Mouse (Mus musculus): ENCODE measurements around the gene Rabggta. TPM values are rescaled to one million over a fixed set of nuclear protein-coding genes. Genes with fewer than 3 reads are reported as not detected.
A peak's percentile ranks its signal among the peaks of the same experiment; 100 is the strongest.

The Rabggta gene
- total and polyA plus RNA-seq, 2 experiments from 2014 or later: 61.9 to 94.5 TPM

DNA sequence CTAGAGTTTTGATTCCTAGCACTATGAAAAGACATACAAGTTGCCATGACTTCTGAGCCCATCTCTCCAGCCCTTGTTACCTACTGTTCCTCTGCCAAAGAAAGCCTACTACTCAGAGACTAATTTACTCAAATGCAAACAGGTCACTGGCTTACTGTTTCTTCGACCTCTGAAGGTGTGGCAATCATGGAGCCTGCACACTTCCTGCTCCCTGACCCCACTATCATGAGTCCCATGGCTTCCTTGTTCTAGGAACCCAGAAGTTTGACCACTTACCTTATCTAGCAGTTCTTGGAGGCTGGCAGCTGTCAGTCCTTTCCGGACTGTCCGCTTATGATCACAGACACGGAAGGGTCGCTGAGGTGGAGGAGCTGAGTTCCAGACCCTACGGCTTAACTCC is 35.5 kb upstream of the Rabggta start:
- Histone ChIP-seq H3K27me3 (ENCODE audit: insufficient read depth, low read length) (peaks cover 5% of the 10 kb centered on the region; the same call in 1 of the 2 replicates), H3K4me3 (ENCODE audit: low read depth, low read length) (no peak overlapping the region), H3K9me3 (ENCODE audit: low read length) (no peaks in the 10 kb centered on the region), H3K4me1 (ENCODE audit: insufficient read depth, low read length) (peaks cover 6% of the 10 kb centered on the region; the same call in 1 of the 2 replicates), H3K9ac (replicated peaks; ENCODE audit: low read length, poor library complexity, severe bottlenecking) (no peak overlapping the region), H3K4me2 (ENCODE audit: low read depth, low read length, poor library complexity, severe bottlenecking) (no peak overlapping the region), H3K27ac (ENCODE audit: low read depth, low read length) (no peak overlapping the region), H3K36me3 (ENCODE audit: insufficient read depth, low read length) (peaks cover 31% of the 10 kb centered on the region)
- ATAC-seq (ENCODE audit: low FRiP score) (no peak), DNase-seq (ENCODE audit: low spot score) (no peak)
- WGBS: 86% methylated on average over 6 of the region's 6 CpGs
- TF ChIP-seq CTCF (IDR thresholded peaks at IDR 0.05): no peak

DNA sequence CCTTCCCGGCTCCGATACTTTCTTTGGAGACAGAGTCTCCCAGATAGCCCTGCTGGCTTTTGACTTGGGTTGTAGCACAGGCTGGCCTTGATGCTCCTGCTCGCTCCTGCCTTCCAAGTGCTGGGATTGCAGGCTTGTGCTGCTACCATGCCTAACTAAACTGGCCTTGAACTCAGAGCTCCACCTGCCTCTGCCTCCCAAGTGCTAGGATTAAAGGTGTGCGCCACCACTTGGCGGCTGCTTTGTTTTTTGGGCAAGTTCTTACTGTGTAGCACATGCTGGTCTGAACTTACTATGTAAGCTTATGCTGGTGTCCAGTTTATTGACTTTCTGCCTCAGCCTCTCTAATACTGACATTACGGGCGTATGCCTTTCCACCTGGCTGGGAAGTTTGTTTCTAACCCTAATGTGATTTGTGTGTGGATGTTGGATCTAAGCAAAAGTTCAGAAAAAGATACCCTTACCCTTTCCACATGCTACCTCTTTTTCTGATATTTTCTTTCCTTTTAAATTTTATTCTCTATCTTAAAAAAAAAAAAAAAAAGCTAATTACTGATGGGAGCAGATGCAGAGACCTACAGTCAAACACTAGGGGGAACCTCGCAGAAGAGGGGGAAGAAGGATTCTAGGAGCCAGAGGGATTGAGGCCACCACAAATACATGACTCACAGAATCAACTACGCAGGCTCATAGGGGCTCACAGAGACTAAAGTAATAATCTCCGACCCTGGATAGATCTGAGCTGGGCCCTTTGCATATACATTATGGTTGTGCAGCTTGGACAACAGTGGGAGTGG is 25.2 kb upstream of the Rabggta start:
- WGBS: 94% methylated on average over 10 of the region's 10 CpGs
- H3K4me1 ChIP-seq (ENCODE audit: insufficient read depth, low read length): peaks cover 14% of the 10 kb centered on the region
- DNase-seq (ENCODE audit: low spot score) (no peak), ATAC-seq (ENCODE audit: low FRiP score) (no peak)
- no peak overlapping the region for H3K4me3 ChIP-seq (ENCODE audit: low read depth, low read length)
- H3K4me2 ChIP-seq (ENCODE audit: low read depth, low read length, poor library complexity, severe bottlenecking): 0 out of 2 replicates have a peak overlapping the region, but pooled peaks have one; percentile 98
- peaks cover 26% of the 10 kb centered on the region for H3K36me3 ChIP-seq (ENCODE audit: insufficient read depth, low read length)
- H3K9me3 ChIP-seq (ENCODE audit: low read length): no peaks in the 10 kb centered on the region
- peak; percentile 13; the same call in 1 of the 2 replicates for TF ChIP-seq CTCF (IDR thresholded peaks at IDR 0.05)
- H3K27ac ChIP-seq (ENCODE audit: low read depth, low read length): no peak overlapping the region
- no peaks in the 10 kb centered on the region for H3K27me3 ChIP-seq (ENCODE audit: insufficient read depth, low read length)
- H3K9ac ChIP-seq (replicated peaks; ENCODE audit: low read length, poor library complexity, severe bottlenecking): no peak overlapping the region

DNA sequence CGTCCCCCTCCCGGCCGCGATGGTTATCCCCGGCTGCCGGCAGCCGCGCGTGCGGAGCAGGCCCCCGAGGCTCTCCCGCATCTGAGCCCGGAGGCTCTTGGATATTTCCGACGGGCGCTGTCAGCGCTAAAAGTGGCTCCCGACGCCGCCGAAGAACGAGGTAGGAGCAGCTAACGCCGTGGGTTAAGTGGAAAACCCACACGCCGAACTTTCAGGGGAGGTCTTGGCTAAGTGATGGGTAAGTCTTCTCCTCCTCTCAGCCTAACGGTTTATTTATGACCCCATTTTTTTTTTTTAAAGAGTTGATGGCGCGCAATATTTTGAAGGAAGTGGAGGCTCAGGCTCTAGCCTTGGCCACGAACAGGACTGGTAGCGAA is 23.8 kb upstream of the Rabggta start:
- H3K36me3 ChIP-seq (ENCODE audit: insufficient read depth, low read length): peaks cover 18% of the 10 kb centered on the region
- H3K27me3 ChIP-seq (ENCODE audit: insufficient read depth, low read length): no peaks in the 10 kb centered on the region
- H3K9ac ChIP-seq (replicated peaks; ENCODE audit: low read length, poor library complexity, severe bottlenecking): peak overlapping the region; percentile 66
- H3K27ac ChIP-seq (ENCODE audit: low read depth, low read length): no peak overlapping the region
- H3K4me3 ChIP-seq (ENCODE audit: low read depth, low read length): peak overlapping the region; percentile 83
- TF ChIP-seq CTCF (IDR thresholded peaks at IDR 0.05): no peak
- H3K9me3 ChIP-seq (ENCODE audit: low read length): no peaks in the 10 kb centered on the region
- 0% methylated on average over 31 of the region's 31 CpGs for WGBS
- no peak for ATAC-seq (ENCODE audit: low FRiP score)
- DNase-seq (ENCODE audit: low spot score): no peak
- H3K4me1 ChIP-seq (ENCODE audit: insufficient read depth, low read length): peaks cover 14% of the 10 kb centered on the region
- peak overlapping the region; percentile 98 for H3K4me2 ChIP-seq (ENCODE audit: low read depth, low read length, poor library complexity, severe bottlenecking)

DNA sequence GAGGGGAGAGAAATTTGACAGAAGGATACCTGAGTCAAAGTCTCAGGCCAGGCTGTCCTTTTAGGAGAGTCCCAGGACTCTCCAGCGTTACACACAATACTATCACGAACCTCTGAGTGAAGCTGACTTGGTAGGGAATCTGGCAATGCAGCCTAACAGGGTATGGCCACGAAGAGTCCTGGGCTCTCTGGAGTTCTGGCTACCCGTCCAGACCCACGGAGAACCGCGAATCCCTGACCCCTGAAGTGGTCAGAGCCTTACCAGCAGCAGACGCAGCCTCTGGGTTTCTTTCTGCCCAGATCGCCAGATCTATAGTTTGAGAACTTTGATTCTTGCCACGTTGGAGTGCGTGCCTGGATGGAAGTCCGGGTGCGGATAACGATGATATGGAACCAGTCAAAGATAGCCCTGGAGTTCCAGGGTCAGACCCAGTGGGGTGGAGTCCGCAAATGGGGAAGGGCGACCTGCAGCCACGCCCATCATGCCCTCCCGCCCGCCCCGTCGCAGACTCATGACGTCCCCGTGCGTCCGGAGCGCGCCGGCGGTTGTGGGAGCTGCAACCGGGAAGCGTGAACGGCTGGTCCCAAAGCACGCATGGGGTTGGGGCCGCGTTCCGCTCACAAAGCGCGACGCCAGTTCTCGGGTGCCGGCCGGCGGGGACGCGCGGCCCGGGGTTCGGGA is 23.3 kb upstream of the Rabggta start, which contains the start of the genes Dhrs1 and Nop9:
TSS of gene Dhrs1 (minus strand) at position 511 of the 681 bp plus-strand sequence.
TSS of gene Nop9 (plus strand) at position 514 of the 681 bp plus-strand sequence.
- Histone ChIP-seq H3K27ac (ENCODE audit: low read depth, low read length) (no peak within 1 kb of the TSS), H3K36me3 (ENCODE audit: insufficient read depth, low read length) (peaks cover 14% of the 10 kb centered on the region), H3K4me1 (ENCODE audit: insufficient read depth, low read length) (peaks cover 14% of the 10 kb centered on the region), H3K27me3 (ENCODE audit: insufficient read depth, low read length) (no peaks in the 10 kb centered on the region), H3K4me2 (ENCODE audit: low read depth, low read length, poor library complexity, severe bottlenecking) (peak within 1 kb of the TSS; percentile 98), H3K4me3 (ENCODE audit: low read depth, low read length) (peak within 1 kb of the TSS; percentile 83), H3K9ac (replicated peaks; ENCODE audit: low read length, poor library complexity, severe bottlenecking) (peak within 1 kb of the TSS; percentile 66), H3K9me3 (ENCODE audit: low read length) (no peaks in the 10 kb centered on the region)
- ATAC-seq (ENCODE audit: low FRiP score) (peak; percentile 86), DNase-seq (ENCODE audit: low spot score) (peak; percentile 81)
- no peak for TF ChIP-seq CTCF (IDR thresholded peaks at IDR 0.05)
- 3% methylated on average over 36 of the region's 48 CpGs for WGBS

DNA sequence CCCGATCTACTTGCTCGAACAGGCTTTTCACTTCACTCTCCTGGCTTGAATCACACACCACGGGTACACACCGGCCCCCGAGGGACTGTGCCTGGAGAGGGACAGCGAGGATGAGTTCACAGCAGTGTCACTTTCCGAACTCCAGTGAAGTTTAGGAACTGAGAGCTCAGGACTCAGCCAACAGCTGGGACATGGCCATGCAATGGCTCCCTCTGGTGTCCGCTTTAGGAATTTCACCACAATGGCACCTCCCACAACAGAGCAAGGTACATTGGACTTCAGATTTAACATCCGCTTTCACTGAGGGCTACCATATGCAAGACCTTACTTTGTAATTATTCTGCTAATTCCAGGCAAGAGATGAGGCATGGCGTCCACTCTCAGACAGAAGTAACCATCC is 21.6 kb upstream of the Rabggta start:
- 0 out of 2 replicates have a peak overlapping the region, but pooled peaks have one; percentile 0 for H3K4me3 ChIP-seq (ENCODE audit: low read depth, low read length)
- DNase-seq (ENCODE audit: low spot score): peak; percentile 83

More for the DNA sequence above, 21.6 kb upstream of the Rabggta start:
- WGBS: 18% methylated on average over 10 of the region's 10 CpGs
- Histone ChIP-seq H3K9ac (replicated peaks; ENCODE audit: low read length, poor library complexity, severe bottlenecking) (no peak overlapping the region), H3K27me3 (ENCODE audit: insufficient read depth, low read length) (no peaks in the 10 kb centered on the region), H3K4me1 (ENCODE audit: insufficient read depth, low read length) (peaks cover 14% of the 10 kb centered on the region), H3K9me3 (ENCODE audit: low read length) (no peaks in the 10 kb centered on the region), H3K4me2 (ENCODE audit: low read depth, low read length, poor library complexity, severe bottlenecking) (peak overlapping the region; percentile 10; the same call in 1 of the 2 replicates), H3K36me3 (ENCODE audit: insufficient read depth, low read length) (peaks cover 13% of the 10 kb centered on the region; the same call in 1 of the 2 replicates), H3K27ac (ENCODE audit: low read depth, low read length) (no peak overlapping the region)
- peak; percentile 98 for TF ChIP-seq CTCF (IDR thresholded peaks at IDR 0.05)
- peak; percentile 63; the same call in 1 of the 2 replicates for ATAC-seq (ENCODE audit: low FRiP score)

Measured in midbrain, postnatal 0 days (tissue).